Mouse (Mus musculus): Measurements from ENCODE around the gene Hectd2. TPM values are rescaled to one million over a fixed set of nuclear protein-coding genes. Genes with fewer than 3 reads are reported as not detected.
A peak's percentile ranks its signal among the peaks of the same experiment; 100 is the strongest.

Hectd2 gene
- polyA plus RNA-seq, 1 experiment from 2014 or later: 11.3 TPM

- Histone ChIP-seq H3K27ac (ENCODE audit: low read length) (no peak overlapping the region), H3K4me3 (ENCODE audit: low read depth, low read length) (no peak overlapping the region), H3K4me2 (ENCODE audit: low read length) (no peak overlapping the region), H3K27me3 (ENCODE audit: control insufficient read depth, insufficient read depth, low read depth, low read length) (no peaks in the 10 kb centered on the region), H3K4me1 (ENCODE audit: control insufficient read depth, insufficient read depth, low read length) (peaks cover 6% of the 10 kb centered on the region), H3K9me3 (replicated peaks; ENCODE audit: control insufficient read depth, low read length, poor library complexity, severe bottlenecking) (no peaks in the 10 kb centered on the region), H3K9ac (ENCODE audit: low read depth, low read length) (no peak overlapping the region), H3K36me3 (ENCODE audit: control insufficient read depth, insufficient read depth, low read length) (no peaks in the 10 kb centered on the region)
- 91% methylated on average over 1 of the region's 1 CpGs for WGBS
- ATAC-seq: no peak
These were observed 113.7 kb downstream of the Hectd2 start for GRCm38 (mm10) chr19:36668098-36668497.

GRCm38 (mm10) chr19:36668881-36669639 lies 114.6 kb downstream of the Hectd2 start:
- Histone ChIP-seq H3K4me2 (ENCODE audit: low read length) (no peak overlapping the region), H3K4me3 (ENCODE audit: low read depth, low read length) (no peak overlapping the region), H3K36me3 (ENCODE audit: control insufficient read depth, insufficient read depth, low read length) (no peaks in the 10 kb centered on the region), H3K9ac (ENCODE audit: low read depth, low read length) (no peak overlapping the region), H3K27ac (ENCODE audit: low read length) (no peak overlapping the region), H3K4me1 (ENCODE audit: control insufficient read depth, insufficient read depth, low read length) (peaks cover 6% of the 10 kb centered on the region), H3K27me3 (ENCODE audit: control insufficient read depth, insufficient read depth, low read depth, low read length) (no peaks in the 10 kb centered on the region), H3K9me3 (replicated peaks; ENCODE audit: control insufficient read depth, low read length, poor library complexity, severe bottlenecking) (no peaks in the 10 kb centered on the region)
- WGBS: 78% methylated on average over 2 of the region's 2 CpGs
- peak; percentile 22; the same call in 1 of the 2 replicates for ATAC-seq

GRCm38 (mm10) chr19:36669720-36670451 lies 115.4 kb downstream of the Hectd2 start:
- Histone ChIP-seq H3K27me3 (ENCODE audit: control insufficient read depth, insufficient read depth, low read depth, low read length) (no peaks in the 10 kb centered on the region), H3K4me2 (ENCODE audit: low read length) (no peak overlapping the region), H3K36me3 (ENCODE audit: control insufficient read depth, insufficient read depth, low read length) (no peaks in the 10 kb centered on the region), H3K4me3 (ENCODE audit: low read depth, low read length) (no peak overlapping the region), H3K9ac (ENCODE audit: low read depth, low read length) (no peak overlapping the region), H3K4me1 (ENCODE audit: control insufficient read depth, insufficient read depth, low read length) (peaks cover 6% of the 10 kb centered on the region), H3K9me3 (replicated peaks; ENCODE audit: control insufficient read depth, low read length, poor library complexity, severe bottlenecking) (no peaks in the 10 kb centered on the region), H3K27ac (ENCODE audit: low read length) (no peak overlapping the region)
- 45% methylated on average over 5 of the region's 5 CpGs for WGBS
- peak; percentile 54; the same call in 1 of the 2 replicates for ATAC-seq

Other genes with a start within 250 kb of the Hectd2 start
- gene Pcgf5, start 206.3 kb upstream of the Hectd2 start, polyA plus RNA-seq (2015; fragmentation: Nextera tagmentation; extraction: Ambion mirVana): 7.4 and 7.8 TPM in 2 replicates
- gene Ppp1r3c, start 182.0 kb downstream of the Hectd2 start, polyA plus RNA-seq (2015; fragmentation: Nextera tagmentation; extraction: Ambion mirVana): 15.4 and 18.3 TPM in 2 replicates

Data from midbrain, embryonic 16.5 days (tissue).